Mouse (Mus musculus) ES-Bruce4 (cell line): ENCODE measurements at regions not wholly inside any gene's neighbourhood (a gene's known extent, or its start where the extent isn't known, plus 50 kb on each side); places are given as distances from the start of the nearest gene placed in this dataset.

Source experiments
- H3K27ac ChIP-seq: 2 replicates; pipeline ENCODE4 v1.5.1; 2012; ENCODE audit warnings: low read length, inconsistent platforms; ENCODE audit not compliant: insufficient read depth
- H3K27me3 ChIP-seq: 2 replicates; pipeline ENCODE4 v1.6.1; 2012; ENCODE audit warnings: mild to moderate bottlenecking, low read length, inconsistent platforms; ENCODE audit not compliant: control insufficient read depth, poor library complexity, insufficient read depth, severe bottlenecking
- H3K36me3 ChIP-seq: 2 replicates; pipeline ENCODE4 v1.6.1; 2012; ENCODE audit warnings: inconsistent platforms, mild to moderate bottlenecking, low read length, moderate library complexity; ENCODE audit not compliant: control insufficient read depth, poor library complexity, insufficient read depth, severe bottlenecking
- H3K4me1 ChIP-seq: one replicate; pipeline ENCODE4 v1.8.1; 2011; ENCODE audit warnings: low read length; ENCODE audit not compliant: control insufficient read depth, insufficient read depth
- H3K4me3 ChIP-seq: 2 replicates; pipeline ENCODE4 v1.5.1; 2011; ENCODE audit warnings: low read depth, mild to moderate bottlenecking, low read length
- H3K9ac ChIP-seq: 2 replicates; pipeline ENCODE4 v1.6.1; 2012; ENCODE audit warnings: low read depth, mild to moderate bottlenecking, inconsistent platforms; ENCODE audit not compliant: poor library complexity, severe bottlenecking
- H3K9me3 ChIP-seq: replicated peaks from 2 replicates; pipeline ENCODE4 v1.6.1; 2012; ENCODE audit warnings: mild to moderate bottlenecking, low read length, inconsistent platforms; ENCODE audit not compliant: control insufficient read depth, poor library complexity, insufficient read depth, severe bottlenecking
- CTCF ChIP-seq: IDR thresholded peaks from one replicate; pipeline ENCODE4 v1.8.1; 2011; ENCODE audit warnings: low read depth, low read length
- EP300 ChIP-seq: IDR thresholded peaks from 2 replicates; pipeline ENCODE4 v1.6.1; 2011; ENCODE audit warnings: low read depth, low read length; ENCODE audit not compliant: insufficient read depth
- POLR2A ChIP-seq: IDR thresholded peaks from one replicate; pipeline ENCODE4 v1.8.1; 2011; ENCODE audit warnings: low read length; ENCODE audit not compliant: insufficient read depth

GRCm38 (mm10) chr6:107303676-107304369 lies 225.7 kb upstream of the Lrrn1 start:
- no peak overlapping the region for H3K27ac ChIP-seq
- no peaks in the 10 kb centered on the region for H3K36me3 ChIP-seq
- no peaks in the 10 kb centered on the region for H3K4me1 ChIP-seq
- no peak overlapping the region for H3K9ac ChIP-seq
- H3K4me3 ChIP-seq: no peak overlapping the region
- TF ChIP-seq POLR2A (no peak), EP300 (no peak), CTCF (no peak)
- H3K27me3 ChIP-seq: no peaks in the 10 kb centered on the region
- no peaks in the 10 kb centered on the region for H3K9me3 ChIP-seq

DNA sequence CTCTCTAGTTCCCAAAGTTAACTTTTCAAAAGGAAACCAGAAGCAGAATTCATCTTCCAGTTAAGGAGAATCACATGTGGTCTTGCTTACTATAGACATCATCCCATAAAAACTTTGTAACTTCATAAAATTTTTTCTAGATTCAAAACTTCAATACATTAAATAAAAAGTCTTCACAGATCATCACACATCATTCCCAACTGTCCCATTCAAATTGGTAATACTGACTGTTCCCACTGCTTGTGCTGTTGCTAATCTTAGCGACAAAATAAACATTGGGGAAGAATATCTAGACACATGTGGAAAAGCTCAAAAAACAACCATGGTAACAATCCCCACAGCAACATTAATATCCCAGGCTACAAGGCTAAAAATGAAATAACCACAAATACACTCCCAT lies 210.0 kb upstream of the Lrrn1 start:
- Histone ChIP-seq H3K36me3 (no peaks in the 10 kb centered on the region), H3K9ac (no peak overlapping the region), H3K27ac (no peak overlapping the region), H3K27me3 (no peaks in the 10 kb centered on the region), H3K4me1 (no peaks in the 10 kb centered on the region), H3K4me3 (no peak overlapping the region), H3K9me3 (no peaks in the 10 kb centered on the region)
- TF ChIP-seq CTCF (no peak), EP300 (no peak), POLR2A (no peak)

- Histone ChIP-seq H3K36me3 (no peaks in the 10 kb centered on the region), H3K9ac (no peak overlapping the region), H3K4me1 (no peaks in the 10 kb centered on the region), H3K27ac (no peak overlapping the region), H3K9me3 (0 out of 2 replicates have a peak, but pooled peaks cover 2% of the 10 kb centered on the region), H3K4me3 (no peak overlapping the region), H3K27me3 (no peaks in the 10 kb centered on the region)
- no peak for TF ChIP-seq EP300
- TF ChIP-seq POLR2A: no peak
- TF ChIP-seq CTCF: no peak
Measured at GRCm38 (mm10) chr6:107350503-107350902, 179.1 kb upstream of the Lrrn1 start.

- H3K4me3 ChIP-seq: no peak overlapping the region
- H3K9ac ChIP-seq: no peak overlapping the region
- H3K27ac ChIP-seq: no peak overlapping the region
- H3K9me3 ChIP-seq: no peaks in the 10 kb centered on the region
- no peaks in the 10 kb centered on the region for H3K36me3 ChIP-seq
- TF ChIP-seq CTCF: no peak
- no peak for TF ChIP-seq POLR2A
- TF ChIP-seq EP300: no peak
- no peaks in the 10 kb centered on the region for H3K27me3 ChIP-seq
- no peaks in the 10 kb centered on the region for H3K4me1 ChIP-seq
Measured at GRCm38 (mm10) chr6:107375274-107375673, 154.3 kb upstream of the Lrrn1 start.

- Histone ChIP-seq H3K9ac (no peak overlapping the region), H3K27me3 (no peaks in the 10 kb centered on the region), H3K27ac (no peak overlapping the region), H3K4me1 (no peaks in the 10 kb centered on the region), H3K9me3 (no peaks in the 10 kb centered on the region), H3K4me3 (no peak overlapping the region), H3K36me3 (no peaks in the 10 kb centered on the region)
- TF ChIP-seq POLR2A: no peak
- no peak for TF ChIP-seq EP300
- TF ChIP-seq CTCF: no peak
Measured at GRCm38 (mm10) chr6:107378489-107378888, 151.1 kb upstream of the Lrrn1 start.

- Histone ChIP-seq H3K4me3 (no peak overlapping the region), H3K9me3 (no peaks in the 10 kb centered on the region), H3K36me3 (no peaks in the 10 kb centered on the region), H3K27ac (no peak overlapping the region), H3K4me1 (no peaks in the 10 kb centered on the region), H3K9ac (no peak overlapping the region), H3K27me3 (no peaks in the 10 kb centered on the region)
- no peak for TF ChIP-seq EP300
- no peak for TF ChIP-seq CTCF
- TF ChIP-seq POLR2A: no peak
Measured at GRCm38 (mm10) chr6:107380621-107381020, 148.9 kb upstream of the Lrrn1 start.
